Mouse (Mus musculus): ENCODE measurements around the gene Grb2.

GRCm38 (mm10) chr11:115716410-115717338, 8.3 kb upstream of the Grb2 start:
- TF ChIP-seq CTCF (conservative IDR thresholded peaks at IDR 0.05; ENCODE audit: insufficient read depth, insufficient read length, low read depth, low read length) (no peak), POLR2A (IDR thresholded peaks at IDR 0.05; ENCODE audit: low read depth, low read length) (no peak)
